Mouse (Mus musculus): ENCODE results near the gene Cplx2. TPM values are rescaled to one million over a fixed set of nuclear protein-coding genes. Genes with fewer than 3 reads are reported as not detected.

Gene Cplx2
- polyA plus RNA-seq (2017; shearing (Covaris generic)) = not detected

DNA sequence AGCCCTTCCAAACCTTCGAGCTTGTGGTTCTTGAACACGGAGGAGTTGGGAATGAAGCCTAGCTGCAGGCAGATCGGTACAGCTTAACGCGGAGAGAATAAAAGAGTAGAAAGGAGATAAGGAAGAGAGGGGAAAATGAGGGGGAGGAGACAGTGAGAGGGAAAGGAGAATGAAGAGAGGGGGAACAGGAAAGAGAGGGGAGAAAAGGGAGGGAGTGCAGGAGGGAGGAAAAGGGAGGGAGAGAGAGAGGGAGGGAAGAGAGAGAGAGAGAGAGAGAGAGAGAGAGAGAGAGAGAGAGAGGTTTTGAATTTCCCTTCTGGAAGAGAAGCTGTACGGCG lies at the start of gene Cplx2:
Gene Cplx2, plus strand, starts transcription at position 301 of the 338 bp plus-strand sequence.

Other genes with a start within 250 kb of the Cplx2 start
- gene Hrh2, start 179.2 kb upstream of the Cplx2 start, polyA plus RNA-seq (2017; shearing (Covaris generic)) = 9.8 TPM
- gene Thoc3, start 97.5 kb downstream of the Cplx2 start, polyA plus RNA-seq (2017; shearing (Covaris generic)) = 52.6 TPM
- 21.3 TPM for gene Simc1, start 132.4 kb downstream of the Cplx2 start, polyA plus RNA-seq (2017; shearing (Covaris generic))
- 71.0 TPM for gene 4833439L19Rik, start 194.1 kb downstream of the Cplx2 start, polyA plus RNA-seq (2017; shearing (Covaris generic))
- gene Arl10, start 203.7 kb downstream of the Cplx2 start, polyA plus RNA-seq (2017; shearing (Covaris generic)) = 10.0 TPM
- gene Nop16, start 218.7 kb downstream of the Cplx2 start, polyA plus RNA-seq (2017; shearing (Covaris generic)) = 56.9 TPM
- 164 TPM for gene Higd2a, start 218.9 kb downstream of the Cplx2 start, polyA plus RNA-seq (2017; shearing (Covaris generic))
- 44.0 TPM for gene Cltb, start 240.0 kb downstream of the Cplx2 start, polyA plus RNA-seq (2017; shearing (Covaris generic))